32 mouse cellular contexts compared by ENCODE assay signal in genomic region chr4:43741526-43741925, GRCm38 (mm10). TPM values are rescaled to one million over a fixed set of nuclear protein-coding genes. Genes with fewer than 3 reads are reported as not detected.
DNase-seq lines count a peak whose midpoint lies in the region; TF ChIP-seq lines count a peak whose summit lies in the region.
"Had no signal": no experiment of that assay in that cellular context is flagged by ENCODE, and none has a peak within 500 bp of the region (broad histone marks: within the 10 kb centered on the region; RNA-seq: fewer than 3 reads in every experiment).

No protein-coding gene starts in this region.

- no peaks in the 10 kb centered on the region for H3K27me3 ChIP-seq in kidney, adult 2 months (replicated peaks; ENCODE audit: control insufficient read depth, insufficient read depth, low read length)
- no peaks in the 10 kb centered on the region for H3K27me3 ChIP-seq in cerebellum, adult 2 months (ENCODE audit: control insufficient read depth, insufficient read depth, low read length)
- H3K27me3 ChIP-seq: forebrain, embryonic 13.5 days; heart, embryonic 12.5 days; heart, embryonic 15.5 days had no signal

- no peak overlapping the region for H3K4me3 ChIP-seq in kidney, adult 2 months (ENCODE audit: insufficient read depth, low read depth, low read length)
- no peak overlapping the region for H3K4me3 ChIP-seq in brown adipose tissue, adult 24 weeks (ENCODE audit: insufficient read depth, low read depth, low read length)
- H3K4me3 ChIP-seq in cerebellum, adult 2 months (replicated peaks; ENCODE audit: insufficient read depth, low read depth, low read length), result no peak overlapping the region
- H3K4me3 ChIP-seq: forebrain, embryonic 10.5 days; forebrain, embryonic 13.5 days; heart, embryonic 12.5 days; heart, embryonic 15.5 days had no signal

- no peak for TF ChIP-seq CTCF in kidney, adult 2 months (conservative IDR thresholded peaks at IDR 0.05; ENCODE audit: insufficient read depth, insufficient read length, low read depth, low read length)
- TF ChIP-seq CTCF in cerebellum, adult 2 months (IDR thresholded peaks at IDR 0.05; ENCODE audit: borderline replicate concordance, insufficient read depth, low read depth, low read length), result no peak

- DNase-seq in kidney, adult 2 months, result no peak
- no peak for DNase-seq in kidney, adult 8-10 months
- DNase-seq in R1 (ENCODE audit: low read depth, low spot score), result peak; percentile 64
- DNase-seq in adrenal gland, postnatal 36 days, result no peak
- DNase-seq in cerebellum, adult 2 months, result no peak
- DNase-seq: adrenal gland, adult 8-10 months; adrenal gland, postnatal 25 days; cerebellum, adult 11 months; cerebellum, adult 8-10 months; cerebellum, postnatal 10 days; gastrocnemius, postnatal 14 days; heart, adult 11 months; heart, postnatal 10 days; heart, postnatal 4 days; kidney, adult 18-20 months had no signal

- TF ChIP-seq POLR2A in kidney, adult 2 months (IDR thresholded peaks at IDR 0.05; ENCODE audit: low read depth, low read length), result no peak
- no peak for TF ChIP-seq POLR2A in cerebellum, adult 2 months (IDR thresholded peaks at IDR 0.05; ENCODE audit: borderline replicate concordance, insufficient read depth, low read length)

- H3K27ac ChIP-seq in kidney, adult 2 months (ENCODE audit: insufficient read depth, low read depth, low read length), result 0 out of 2 replicates have a peak overlapping the region, but pooled peaks have one; percentile 3
- peak overlapping the region; percentile 73 for H3K27ac ChIP-seq in brown adipose tissue, adult 24 weeks (replicated peaks; ENCODE audit: low read depth, low read length)
- H3K27ac ChIP-seq in cerebellum, adult 2 months (ENCODE audit: insufficient read depth, low read length), result no peak overlapping the region
- H3K27ac ChIP-seq: forebrain, embryonic 10.5 days; forebrain, embryonic 13.5 days; heart, embryonic 15.5 days; hindbrain, embryonic 14.5 days; hindbrain, postnatal 0 days had no signal

- no peaks in the 10 kb centered on the region for H3K36me3 ChIP-seq in kidney, adult 2 months (ENCODE audit: control insufficient read depth, insufficient read depth, low read length)
- H3K36me3 ChIP-seq: forebrain, embryonic 10.5 days; heart, embryonic 12.5 days; heart, embryonic 15.5 days had no signal

- WGBS in kidney, adult 2 months, result 49% methylated on average over 5 of the region's 5 CpGs
- WGBS in cerebellum, adult 2 months, result 69% methylated on average over 5 of the region's 5 CpGs

- H3K4me1 ChIP-seq in kidney, adult 2 months (ENCODE audit: control insufficient read depth, insufficient read depth, low read length), result no peaks in the 10 kb centered on the region
- H3K4me1 ChIP-seq in brown adipose tissue, adult 24 weeks (ENCODE audit: control insufficient read depth, insufficient read depth, insufficient read length, low read length), result peaks cover 28% of the 10 kb centered on the region
- H3K4me1 ChIP-seq in cerebellum, adult 2 months (ENCODE audit: control insufficient read depth, insufficient read depth, low read length), result no peaks in the 10 kb centered on the region
- H3K4me1 ChIP-seq: forebrain, embryonic 13.5 days; heart, embryonic 15.5 days had no signal

RNA-seq across cellular contexts. Expression of gene Spaar, which starts 11.7 kb away (rescaled TPM):
- 2.4 and 2.5 TPM in 2 replicates for polyA plus RNA-seq in kidney, adult 2 months (2012; rRNA removed)
- 1.9 and 2.8 TPM in 2 replicates for polyA plus RNA-seq in brown adipose tissue, adult 24 weeks (2012; ENCODE audit: insufficient read depth, insufficient read length, missing spikeins)
- 1 to 10 TPM; 1.7 to 2.6 TPM for total RNA-seq in adrenal gland, postnatal 36 days (2021)
- polyA plus RNA-seq in cerebellum, adult 2 months (2012; rRNA removed), result 0.76 and 0.88 TPM in 2 replicates
- polyA plus RNA-seq: CD4-positive, CD25-positive, alpha-beta regulatory T cell, adult 4 months; forebrain, embryonic 10.5 days; forebrain, embryonic 13.5 days had no signal

RNA-seq across cellular contexts. Expression of gene Hrct1, which starts 14.5 kb away (rescaled TPM):
- 4.8 and 5.1 TPM in 2 replicates for polyA plus RNA-seq in kidney, adult 2 months (2012; rRNA removed)
- polyA plus RNA-seq in brown adipose tissue, adult 24 weeks (2012; ENCODE audit: insufficient read depth, insufficient read length, missing spikeins), result 4.7 and 5.0 TPM in 2 replicates
- 1 to 10 TPM; 2.3 to 3.9 TPM for total RNA-seq in adrenal gland, postnatal 36 days (2021)
- 1.6 and 1.9 TPM in 2 replicates for polyA plus RNA-seq in cerebellum, adult 2 months (2012; rRNA removed)
- polyA plus RNA-seq: CD4-positive, CD25-positive, alpha-beta regulatory T cell, adult 4 months; inflammation-experienced regulatory T-cells, adult 6 months had no signal

RNA-seq across cellular contexts. Expression of gene Olfr159, which starts 29.3 kb away (rescaled TPM):
- not detected in 2 replicates for polyA plus RNA-seq in kidney, adult 2 months (2012; rRNA removed)
- polyA plus RNA-seq in brown adipose tissue, adult 24 weeks (2012; ENCODE audit: insufficient read depth, insufficient read length, missing spikeins), result not detected in 2 replicates
- total RNA-seq in adrenal gland, postnatal 36 days (2021), result not detected
- not detected in 2 replicates for polyA plus RNA-seq in cerebellum, adult 2 months (2012; rRNA removed)
- total RNA-seq: adrenal gland, adult 8-10 months; adrenal gland, postnatal 25 days; ES-E14; gastrocnemius, postnatal 14 days; gastrocnemius, postnatal 4 days; heart, postnatal 10 days; heart, postnatal 4 days; hindbrain, postnatal 0 days had no signal
- polyA plus RNA-seq: C2C12; CD4-positive, CD25-positive, alpha-beta regulatory T cell, adult 4 months; embryonic facial prominence, embryonic 11.5 days; embryonic facial prominence, embryonic 14.5 days; forebrain, embryonic 10.5 days; forebrain, embryonic 13.5 days; forebrain, embryonic 16.5 days; heart, embryonic 12.5 days; heart, embryonic 15.5 days; hindbrain, embryonic 11.5 days; hindbrain, embryonic 14.5 days; hindbrain, postnatal 0 days; inflammation-experienced regulatory T-cells, adult 6 months; intestine, embryonic 16.5 days had no signal

RNA-seq across cellular contexts. Expression of gene Olfr71, which starts 31.5 kb away (rescaled TPM):
- polyA plus RNA-seq in kidney, adult 2 months (2012; rRNA removed), result not detected in 2 replicates
- not detected in 2 replicates for polyA plus RNA-seq in brown adipose tissue, adult 24 weeks (2012; ENCODE audit: insufficient read depth, insufficient read length, missing spikeins)
- total RNA-seq in adrenal gland, postnatal 36 days (2021), result not detected
- not detected in 2 replicates for polyA plus RNA-seq in cerebellum, adult 2 months (2012; rRNA removed)
- total RNA-seq: adrenal gland, adult 8-10 months; adrenal gland, postnatal 25 days; ES-E14; gastrocnemius, postnatal 14 days; gastrocnemius, postnatal 4 days; heart, postnatal 10 days; heart, postnatal 4 days; hindbrain, postnatal 0 days had no signal
- polyA plus RNA-seq: C2C12; CD4-positive, CD25-positive, alpha-beta regulatory T cell, adult 4 months; embryonic facial prominence, embryonic 11.5 days; forebrain, embryonic 10.5 days; forebrain, embryonic 13.5 days; forebrain, embryonic 16.5 days; heart, embryonic 12.5 days; heart, embryonic 15.5 days; hindbrain, embryonic 11.5 days; hindbrain, embryonic 14.5 days; hindbrain, postnatal 0 days; inflammation-experienced regulatory T-cells, adult 6 months; intestine, embryonic 16.5 days had no signal

RNA-seq across cellular contexts. Expression of gene Olfr70, which starts 40.9 kb away (rescaled TPM):
- polyA plus RNA-seq in kidney, adult 2 months (2012; rRNA removed), result not detected in 2 replicates
- not detected in 2 replicates for polyA plus RNA-seq in brown adipose tissue, adult 24 weeks (2012; ENCODE audit: insufficient read depth, insufficient read length, missing spikeins)
- total RNA-seq in adrenal gland, postnatal 36 days (2021), result not detected
- polyA plus RNA-seq in cerebellum, adult 2 months (2012; rRNA removed), result not detected in 2 replicates
- total RNA-seq: adrenal gland, adult 8-10 months; adrenal gland, postnatal 25 days; ES-E14; gastrocnemius, postnatal 14 days; gastrocnemius, postnatal 4 days; heart, postnatal 10 days; heart, postnatal 4 days; hindbrain, postnatal 0 days had no signal
- polyA plus RNA-seq: C2C12; CD4-positive, CD25-positive, alpha-beta regulatory T cell, adult 4 months; embryonic facial prominence, embryonic 11.5 days; embryonic facial prominence, embryonic 14.5 days; forebrain, embryonic 10.5 days; forebrain, embryonic 13.5 days; forebrain, embryonic 16.5 days; heart, embryonic 12.5 days; heart, embryonic 15.5 days; hindbrain, embryonic 11.5 days; hindbrain, embryonic 14.5 days; hindbrain, postnatal 0 days; inflammation-experienced regulatory T-cells, adult 6 months; intestine, embryonic 16.5 days had no signal
